Mouse (Mus musculus): ENCODE results near the gene Itga8.

The Itga8 gene

GRCm38 (mm10) chr2:12187646-12188045, 114.1 kb downstream of the Itga8 start:
- no peak for DNase-seq

DNA sequence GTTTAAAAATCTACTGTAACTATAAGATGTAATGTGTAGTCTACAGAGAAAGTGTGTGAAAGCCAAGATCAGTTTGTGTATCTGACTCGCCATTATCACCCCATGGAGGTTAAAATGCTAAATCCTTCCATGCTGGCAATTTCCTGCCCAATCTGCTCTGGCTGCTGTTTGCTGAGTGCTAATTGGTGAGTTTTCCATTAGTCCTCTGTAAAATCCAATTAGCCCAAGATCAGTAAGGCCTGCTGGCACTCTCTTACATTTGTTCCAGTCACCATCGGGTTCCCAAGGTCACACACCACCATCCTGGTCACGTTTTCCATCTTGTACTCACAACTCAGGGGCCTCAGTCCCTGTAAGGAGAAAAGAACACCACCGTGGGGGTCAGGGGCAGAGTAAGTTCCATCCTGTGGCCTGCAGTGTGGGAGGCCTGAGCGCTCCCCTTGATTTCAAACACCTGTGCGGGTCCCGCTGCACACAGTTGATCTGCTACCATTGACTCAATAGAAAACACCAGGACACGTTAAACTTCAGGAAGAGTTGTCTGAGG, 119.2 kb downstream of the Itga8 start:
- DNase-seq = no peak

DNA sequence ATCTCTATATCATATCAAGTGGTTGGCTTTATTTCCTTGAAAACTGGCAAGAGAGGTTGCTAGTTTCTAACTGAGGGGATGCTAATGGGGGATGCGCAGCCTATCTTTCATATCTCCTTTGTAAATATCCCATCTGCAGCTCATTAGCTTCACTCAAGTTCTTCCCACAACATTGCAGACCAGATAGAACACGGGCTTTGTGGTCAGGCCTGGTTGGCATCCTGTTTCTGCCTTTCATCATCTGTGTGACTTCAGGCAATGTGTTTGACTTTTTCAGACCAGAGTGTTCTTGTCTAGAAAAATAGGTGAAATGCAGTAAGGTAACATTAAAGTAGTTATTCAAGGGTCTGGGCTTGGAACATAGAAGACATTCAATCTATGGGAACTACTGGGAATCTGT, 121.1 kb downstream of the Itga8 start:
- no peak for DNase-seq

GRCm38 (mm10) chr2:12174722-12175427, 126.8 kb downstream of the Itga8 start:
- no peak for DNase-seq

- DNase-seq = no peak
These were observed 131.5 kb downstream of the Itga8 start for GRCm38 (mm10) chr2:12170221-12170620.

DNA sequence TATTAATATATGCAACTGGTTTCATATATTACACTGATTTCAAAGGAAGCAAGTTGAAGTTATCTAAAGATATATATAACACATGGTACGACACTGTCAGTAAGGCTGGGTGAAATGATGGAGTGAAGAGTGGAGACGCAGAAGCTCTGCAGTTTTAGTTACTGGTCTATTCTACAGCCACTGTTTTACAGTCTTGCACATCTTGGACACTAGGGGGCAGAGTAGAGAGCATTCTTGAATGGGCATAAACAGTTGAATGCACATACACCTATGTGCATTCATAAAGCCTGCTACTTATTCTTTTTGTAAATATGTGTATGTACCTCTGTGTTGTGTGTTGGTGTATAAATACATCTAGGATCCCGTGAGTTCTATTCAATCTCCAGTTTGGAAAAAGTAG, 141.2 kb downstream of the Itga8 start:
- no peak for DNase-seq

DNA sequence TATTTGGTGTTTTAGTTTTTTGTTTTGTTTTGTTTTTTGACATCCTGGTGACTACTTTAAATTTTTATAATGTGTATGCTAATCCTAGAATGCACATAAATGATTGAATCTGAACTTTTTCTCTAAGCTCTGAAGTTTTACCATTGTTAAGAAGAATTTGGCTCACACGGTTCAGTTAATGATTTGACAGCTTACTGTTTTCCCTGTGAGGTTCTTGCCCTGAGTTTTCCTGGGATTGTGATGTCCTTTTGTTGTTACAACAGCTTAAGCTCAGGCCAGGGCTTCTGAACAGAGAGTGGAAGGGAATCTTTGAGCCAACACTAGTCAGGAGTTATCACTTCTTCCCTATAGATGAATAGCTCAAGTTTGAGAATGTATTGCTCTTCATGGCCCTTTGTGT, 144.7 kb downstream of the Itga8 start:
- no peak for DNase-seq

GRCm38 (mm10) chr2:12156401-12156800, 145.3 kb downstream of the Itga8 start:
- DNase-seq = no peak

DNA sequence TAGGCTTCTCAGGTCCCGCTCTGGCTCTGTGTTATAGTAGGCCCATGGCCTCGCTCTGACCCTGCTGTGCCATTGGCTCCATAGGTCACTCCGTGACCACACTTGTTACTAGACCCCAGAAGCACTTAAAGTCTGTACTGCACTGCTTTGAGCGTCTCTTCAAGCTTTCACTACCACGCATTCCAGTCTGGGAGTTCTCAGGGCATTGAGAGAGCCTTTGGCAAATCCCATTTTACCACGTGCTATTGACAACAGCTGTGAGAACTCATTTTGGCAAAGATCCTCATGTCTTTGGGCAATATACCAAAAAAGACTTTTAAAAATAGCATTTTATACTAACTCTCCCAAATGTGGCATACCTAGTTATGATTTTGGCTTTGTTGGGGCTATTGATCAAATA, 147.0 kb downstream of the Itga8 start:
- no peak for DNase-seq

DNA sequence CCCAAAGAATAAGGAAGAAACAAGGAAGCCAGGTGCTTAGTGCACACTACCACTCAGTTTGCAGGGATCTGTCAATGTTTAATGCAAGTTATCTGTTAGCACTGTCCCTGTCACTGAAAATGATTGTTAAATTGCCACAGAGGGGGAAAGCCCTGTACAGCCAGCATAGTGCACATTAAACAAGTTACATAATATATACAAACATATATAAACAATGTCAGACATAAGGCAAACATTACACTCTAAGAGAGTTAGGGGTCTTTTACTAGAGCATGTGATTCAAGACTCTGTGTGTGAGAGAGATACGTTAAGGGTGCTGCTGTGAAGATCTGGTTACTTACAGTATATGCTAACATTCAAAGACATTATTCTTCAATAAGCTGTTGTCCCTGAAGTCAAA, 148.2 kb downstream of the Itga8 start:
- DNase-seq = no peak

DNA sequence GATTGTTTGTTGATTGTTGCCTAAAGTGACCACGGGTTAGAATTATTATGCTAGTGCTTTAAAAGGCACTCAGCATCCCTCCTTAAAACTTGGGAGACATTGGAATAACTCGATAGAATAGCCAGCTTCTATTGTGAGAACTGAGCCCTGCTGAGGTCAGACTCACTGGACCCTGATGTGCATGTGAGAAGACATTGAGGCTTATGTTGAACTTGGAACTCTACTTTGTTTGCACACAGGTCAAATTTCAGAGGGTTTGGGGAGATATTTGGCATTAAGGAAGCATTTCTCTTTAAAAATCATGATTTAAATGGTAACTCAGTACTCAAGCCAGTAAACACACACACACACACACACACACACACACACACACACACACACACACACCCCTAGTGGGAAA, 153.8 kb downstream of the Itga8 start:
- no peak for DNase-seq

DNA sequence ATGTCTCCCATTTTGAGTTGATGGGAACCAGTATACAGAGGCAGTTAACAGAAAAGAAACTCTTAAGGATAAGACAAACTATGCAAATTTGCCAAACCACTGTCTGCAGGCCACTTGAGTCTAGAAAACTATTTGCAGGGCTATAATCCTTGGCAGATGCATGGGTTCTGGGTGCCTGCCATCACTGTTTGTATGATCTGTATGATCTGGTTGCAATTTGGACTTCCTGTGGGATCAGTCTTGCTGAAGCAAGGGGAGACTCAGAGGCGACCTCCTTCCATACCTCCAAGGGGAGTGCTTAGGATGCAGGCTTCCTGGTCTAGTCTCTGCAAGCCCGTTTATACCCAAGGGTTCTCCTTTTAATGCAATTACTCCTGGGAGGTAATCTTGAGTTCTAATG, 155.1 kb downstream of the Itga8 start:
- no peak for DNase-seq

GRCm38 (mm10) chr2:12138765-12139368, 162.9 kb downstream of the Itga8 start:
- DNase-seq = no peak

DNA sequence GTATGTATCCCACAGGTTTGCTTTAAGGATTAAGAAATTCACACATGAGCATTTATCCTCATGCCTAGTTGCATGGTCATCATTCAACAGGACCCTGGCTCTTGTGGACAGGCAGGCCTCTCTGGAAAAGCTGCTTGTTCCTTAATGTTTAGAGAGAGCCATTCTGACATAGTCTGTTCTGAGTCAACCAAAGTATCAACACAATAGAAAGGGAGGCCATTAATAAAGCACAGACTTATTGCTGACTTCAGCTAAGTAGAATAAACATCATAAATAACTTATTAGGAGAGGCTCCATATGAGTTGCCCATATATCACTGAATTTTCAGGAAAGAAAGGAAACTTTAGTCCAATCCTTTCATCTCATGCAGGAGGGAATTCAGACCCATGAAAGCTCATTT, 175.1 kb downstream of the Itga8 start:
- no peak for DNase-seq

GRCm38 (mm10) chr2:12115479-12115878, 186.2 kb downstream of the Itga8 start:
- DNase-seq = no peak

DNA sequence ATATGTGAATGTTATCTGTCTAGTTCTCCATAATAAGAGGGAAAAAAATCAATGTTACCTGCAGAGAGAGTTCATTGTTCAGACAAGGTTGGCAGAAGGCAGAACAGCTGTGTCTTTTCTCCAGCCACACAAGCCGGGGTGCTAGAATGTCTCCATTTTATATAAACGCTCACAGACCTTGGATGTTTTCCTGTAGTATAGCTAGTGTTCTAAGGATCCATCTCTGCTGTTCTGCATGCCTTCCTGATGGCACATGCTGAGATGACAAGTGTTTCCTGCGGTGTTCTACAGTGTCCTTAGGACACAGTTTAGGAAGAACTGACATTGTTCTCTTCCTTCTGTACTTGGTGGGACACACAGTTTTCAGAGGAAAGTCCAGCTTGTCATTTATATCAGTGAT, 192.4 kb downstream of the Itga8 start:
- no peak for DNase-seq

- no peak for DNase-seq
These were observed 193.4 kb downstream of the Itga8 start for GRCm38 (mm10) chr2:12108306-12108705.

DNA sequence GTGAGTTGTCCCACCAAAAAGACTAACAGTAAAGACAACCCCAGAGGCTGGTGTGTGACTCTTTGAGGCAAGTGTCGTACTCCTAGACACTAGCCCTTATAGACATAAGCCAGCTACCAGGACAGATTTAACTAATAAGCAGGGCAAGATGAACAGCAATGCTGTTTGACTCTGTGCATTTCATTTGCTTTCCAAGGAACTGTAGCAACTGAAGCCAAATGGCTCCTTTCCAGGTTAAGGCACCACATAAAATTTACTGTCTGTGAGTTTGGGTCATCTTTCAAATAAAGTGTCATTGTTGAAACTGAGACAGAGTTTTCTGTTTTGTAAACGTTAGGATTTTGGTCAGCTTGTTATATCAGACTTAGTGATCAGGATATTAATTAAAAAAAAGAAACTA, 194.5 kb downstream of the Itga8 start:
- DNase-seq = no peak

DNA sequence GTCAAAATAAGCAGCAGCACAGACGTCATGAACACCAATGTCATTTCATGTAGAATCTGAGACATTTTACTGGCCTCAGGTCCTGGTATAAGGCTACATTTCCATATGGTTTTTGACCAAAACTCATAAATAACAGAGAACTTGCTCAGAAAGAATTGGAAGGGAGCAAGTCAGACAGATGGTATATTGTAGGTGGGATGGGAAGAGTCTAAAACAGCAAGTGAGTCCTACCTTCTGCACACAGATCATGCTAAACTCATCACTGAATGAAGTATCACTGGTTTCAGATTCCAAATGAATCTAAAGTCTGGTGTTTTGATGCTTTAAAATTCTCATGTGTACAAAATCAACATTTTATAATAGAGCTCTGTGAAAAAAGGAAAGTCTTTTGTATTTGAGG, 198.5 kb downstream of the Itga8 start:
- DNase-seq = no peak

DNA sequence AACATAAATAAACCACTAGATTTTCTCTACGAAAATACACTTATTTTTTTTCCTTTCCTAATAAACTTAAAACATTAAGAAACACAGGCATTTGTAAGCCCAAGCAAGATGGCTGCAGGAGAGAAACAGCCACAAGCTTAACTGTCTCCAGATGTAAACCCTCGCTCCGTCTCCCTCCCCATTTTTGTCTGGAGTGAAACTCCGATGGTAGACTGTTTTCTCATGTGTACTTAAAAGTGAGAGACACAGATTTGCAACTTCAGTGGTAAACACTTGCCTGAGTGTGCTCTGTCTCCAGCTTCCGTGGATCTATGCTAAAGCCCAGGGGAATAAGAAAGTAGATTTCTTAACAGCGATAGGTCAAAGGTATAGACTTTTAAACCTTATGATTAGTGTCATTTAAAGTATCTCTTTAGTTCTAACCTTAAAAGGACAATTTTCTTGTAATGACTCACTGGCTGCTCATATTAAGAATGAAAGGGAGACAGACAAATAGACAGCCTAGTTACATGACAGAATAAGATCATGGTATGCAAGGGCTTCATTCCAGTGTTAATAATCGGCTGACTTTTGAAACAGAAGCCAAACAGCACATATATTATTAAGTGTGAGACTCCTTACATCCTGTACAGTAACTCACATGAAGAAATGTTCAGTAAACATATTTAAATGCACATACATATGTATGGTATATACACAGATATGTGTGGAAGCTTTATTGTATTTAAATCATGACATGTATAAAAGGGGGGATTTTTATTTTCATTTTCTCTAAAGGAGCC, 209.3 kb downstream of the Itga8 start:
- no peak for DNase-seq

DNA sequence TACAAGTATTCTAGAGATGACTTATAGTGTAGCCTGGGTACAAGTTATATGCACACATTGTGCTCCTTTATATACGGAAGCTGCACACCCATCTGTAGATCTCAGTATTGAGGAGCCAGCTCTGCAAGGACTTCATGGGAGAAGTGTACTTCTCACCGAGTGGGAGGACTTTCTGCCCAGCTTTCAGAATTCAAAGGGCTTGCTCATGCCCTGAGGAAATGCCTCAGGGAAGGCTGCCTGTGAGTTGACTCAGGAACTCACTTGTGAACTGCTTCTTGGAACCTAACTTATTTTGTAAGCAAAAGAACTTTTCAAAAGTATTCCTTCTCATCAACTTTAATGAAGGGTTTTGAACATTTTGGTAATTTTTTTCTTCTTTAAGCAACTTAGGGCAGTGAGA, 210.7 kb downstream of the Itga8 start:
- no peak for DNase-seq

DNA sequence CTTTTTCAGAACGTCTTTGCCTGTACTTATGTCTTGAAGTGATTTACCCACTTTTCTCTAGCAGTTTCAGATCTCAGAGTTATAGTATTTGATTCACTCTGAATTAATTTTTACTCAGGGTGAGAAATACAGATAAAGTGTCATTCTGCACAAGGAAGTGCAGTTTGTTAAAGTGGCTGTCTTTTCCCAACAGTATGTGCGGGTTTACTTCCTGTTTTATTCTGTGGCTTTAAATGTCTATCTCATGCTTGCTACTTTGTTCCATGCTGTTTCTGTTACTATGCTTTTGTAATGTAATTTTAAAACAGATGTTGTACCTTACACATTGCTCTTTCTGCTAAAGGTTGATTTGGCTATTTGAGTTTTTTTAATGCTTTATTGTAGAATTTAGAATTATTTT, 216.2 kb downstream of the Itga8 start:
- no peak for DNase-seq

DNA sequence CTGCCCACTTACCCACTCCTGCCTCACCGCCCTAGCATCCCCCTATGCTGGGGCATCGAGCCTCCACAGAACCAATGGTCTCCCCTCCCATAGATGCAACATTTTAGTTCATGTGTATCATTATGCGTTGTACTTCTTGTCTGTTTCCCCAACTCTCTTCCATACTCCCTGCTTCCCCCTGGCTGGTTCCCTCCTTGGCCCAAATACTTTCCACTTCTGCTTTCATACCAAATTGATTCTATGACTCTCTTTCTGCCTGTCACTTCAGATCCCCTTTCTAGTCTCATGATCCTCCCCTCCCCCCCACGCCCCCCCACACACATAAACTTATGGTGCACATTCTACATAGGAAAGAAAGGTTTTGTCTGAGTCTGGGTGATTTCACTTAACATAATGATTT, 217.4 kb downstream of the Itga8 start:
- no peak for DNase-seq
